Mouse (Mus musculus) megakaryocyte-erythroid progenitor cell, adult 5-6 weeks (primary cell): ENCODE measurements at regions not wholly inside any gene's neighbourhood (a gene's known extent, or its start where the extent isn't known, plus 50 kb on each side); places are given as distances from the start of the nearest gene placed in this dataset.

Experiments
- ATAC-seq: replicated peaks from 2 replicates; pipeline ENCODE4 v1.8.0; 2016; ENCODE audit warnings: mild to moderate bottlenecking, inconsistent platforms; ENCODE audit not compliant: severe bottlenecking, poor library complexity, low FRiP score, low TSS enrichment

DNA sequence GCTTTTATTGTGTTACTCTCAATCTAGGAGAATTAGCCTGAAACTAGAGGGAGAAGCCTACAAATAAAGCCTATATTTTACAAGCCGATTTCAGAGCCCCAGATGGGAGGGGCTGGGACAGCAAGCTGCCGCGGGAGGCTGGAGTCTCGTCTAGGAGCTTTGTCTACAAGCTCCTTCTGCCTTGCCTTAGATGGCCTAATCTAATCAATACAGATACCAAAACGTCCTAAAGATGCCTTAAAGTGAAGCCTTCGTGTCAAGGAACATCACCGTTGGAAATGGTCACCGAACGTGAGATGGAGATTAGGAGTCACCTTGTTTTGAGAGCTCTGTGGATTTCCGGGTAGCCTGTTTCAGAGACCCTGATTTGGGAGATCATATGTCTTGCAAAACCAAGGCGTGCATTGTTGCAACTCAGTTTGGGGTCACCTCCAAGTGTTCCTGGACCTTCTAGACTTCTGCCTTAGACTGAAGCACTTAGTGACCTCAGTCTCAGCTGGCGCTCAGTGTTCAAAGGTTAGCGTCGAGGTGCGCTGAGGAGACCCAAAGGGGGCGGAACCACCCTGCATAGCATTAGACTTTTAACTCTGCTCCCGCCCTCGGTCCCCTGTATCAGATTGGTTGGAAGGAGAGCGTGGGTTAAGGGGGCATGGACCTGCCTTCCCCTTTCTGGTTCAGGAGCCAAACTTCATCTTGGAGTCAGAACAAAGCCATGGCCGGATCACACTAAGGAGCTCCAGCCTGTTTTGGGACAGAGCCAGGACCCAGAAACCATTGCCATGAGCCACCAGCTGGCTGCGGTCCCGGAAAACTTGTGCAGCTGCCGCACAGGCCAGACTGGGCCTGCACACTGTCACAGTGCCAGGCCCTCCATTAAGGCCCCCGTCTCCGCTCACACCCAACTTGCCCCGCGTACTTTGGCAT, 174.9 kb upstream of the Jmjd1c start:
- peak; percentile 74 for ATAC-seq

DNA sequence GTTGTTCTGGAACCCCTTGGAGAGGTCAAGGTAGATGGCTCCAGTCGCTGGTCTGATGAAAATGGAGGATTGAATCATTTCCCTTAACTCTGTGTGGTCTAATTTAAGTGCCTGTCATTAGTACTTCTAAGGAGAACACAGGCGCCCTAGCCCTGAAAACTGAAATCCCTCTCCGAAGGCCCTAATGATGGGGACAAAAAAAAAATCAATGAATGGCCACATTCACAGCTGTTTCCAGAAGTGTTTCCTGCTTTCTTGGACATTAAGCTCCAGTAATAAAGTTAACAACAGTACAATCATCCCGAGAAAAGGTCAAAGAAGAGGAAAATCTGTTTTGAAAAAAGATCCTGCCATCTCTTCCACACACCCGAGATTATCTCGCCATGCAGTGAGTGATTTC, 174.1 kb upstream of the Jmjd1c start:
- no peak for ATAC-seq

DNA sequence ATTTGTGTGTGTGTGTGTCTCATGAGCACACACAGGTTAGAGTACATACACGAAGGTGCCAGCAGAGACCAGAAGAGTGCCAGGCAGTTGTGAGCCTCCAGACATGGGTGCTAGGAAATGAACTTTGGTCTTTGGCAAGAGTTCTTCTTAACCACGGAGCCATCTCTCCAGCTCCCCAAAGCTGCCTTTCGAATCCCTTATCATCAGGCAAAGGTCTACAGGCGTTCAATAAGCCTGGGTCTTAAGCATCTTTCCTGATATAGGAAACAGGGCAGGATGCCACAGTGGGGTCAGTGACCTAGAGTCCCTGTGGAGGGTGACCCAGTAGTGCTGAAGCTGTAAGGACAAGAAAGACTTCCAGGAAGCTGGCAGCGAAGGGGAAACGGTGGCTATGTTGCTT, 173.6 kb upstream of the Jmjd1c start:
- no peak for ATAC-seq

DNA sequence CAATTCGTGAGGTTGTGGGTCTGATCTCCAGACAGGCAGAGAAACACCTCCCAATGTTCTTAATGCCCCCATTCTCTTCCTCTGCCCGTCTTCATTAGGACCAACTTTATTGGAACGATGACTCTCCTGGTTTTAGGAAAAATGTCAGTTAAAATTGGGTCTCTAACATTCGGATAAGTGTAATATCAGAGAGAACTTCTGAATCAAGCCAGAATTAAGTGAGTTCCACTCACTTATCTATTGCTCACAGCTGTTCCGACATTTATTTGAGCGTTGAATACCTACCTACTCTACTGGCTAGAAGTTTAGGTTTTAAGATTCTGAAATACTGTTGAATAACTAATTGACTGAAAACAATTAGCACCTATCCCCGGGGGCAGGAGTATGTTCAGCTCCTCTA, 172.0 kb upstream of the Jmjd1c start:
- ATAC-seq: no peak

DNA sequence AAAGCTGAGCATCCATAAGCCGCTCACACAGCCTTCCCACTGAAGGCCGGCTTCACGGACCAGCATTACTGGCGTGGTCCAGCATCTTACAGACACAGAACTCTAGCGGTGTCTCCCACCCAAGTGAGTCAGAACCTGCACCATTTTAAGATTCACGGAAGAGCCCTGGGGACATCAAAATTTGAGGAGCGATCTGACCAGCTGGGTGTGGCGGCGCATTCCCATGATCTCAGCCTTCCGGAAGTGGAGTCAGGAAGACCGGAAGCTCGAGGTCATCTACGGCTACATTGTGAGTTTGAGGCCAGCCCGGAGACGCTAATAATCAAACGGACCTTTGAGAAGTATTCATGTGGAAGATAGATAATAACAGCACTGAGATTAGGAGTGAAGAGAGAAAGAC, 171.5 kb upstream of the Jmjd1c start:
- ATAC-seq: no peak

DNA sequence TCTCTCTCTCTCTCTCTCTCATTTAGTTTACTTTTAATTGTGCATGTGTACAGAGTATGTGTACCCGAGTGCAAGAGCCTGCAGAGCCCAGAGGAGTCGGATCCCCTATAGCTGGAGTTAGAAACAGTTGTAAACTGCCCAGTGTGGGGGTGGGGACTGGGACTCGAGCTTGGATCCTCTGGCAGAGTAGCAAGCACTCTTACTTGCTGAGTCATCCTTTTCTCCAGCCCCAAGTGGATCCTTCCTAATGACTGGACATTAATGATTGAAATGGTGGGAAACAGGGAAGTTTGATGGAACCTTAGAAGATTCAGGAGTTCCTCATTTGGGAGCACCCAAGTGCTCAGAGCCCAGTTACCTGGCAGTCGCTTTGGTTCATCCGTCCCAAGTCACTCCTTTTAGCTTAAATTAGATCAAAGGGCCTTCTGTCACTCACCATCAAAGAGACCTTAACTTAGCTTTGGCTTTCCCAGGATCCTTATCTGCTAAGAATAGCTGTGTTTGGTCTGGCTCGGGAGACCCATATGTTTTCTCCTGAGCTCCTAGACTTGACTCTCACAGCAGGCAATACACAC, 170.3 kb upstream of the Jmjd1c start:
- ATAC-seq: no peak

DNA sequence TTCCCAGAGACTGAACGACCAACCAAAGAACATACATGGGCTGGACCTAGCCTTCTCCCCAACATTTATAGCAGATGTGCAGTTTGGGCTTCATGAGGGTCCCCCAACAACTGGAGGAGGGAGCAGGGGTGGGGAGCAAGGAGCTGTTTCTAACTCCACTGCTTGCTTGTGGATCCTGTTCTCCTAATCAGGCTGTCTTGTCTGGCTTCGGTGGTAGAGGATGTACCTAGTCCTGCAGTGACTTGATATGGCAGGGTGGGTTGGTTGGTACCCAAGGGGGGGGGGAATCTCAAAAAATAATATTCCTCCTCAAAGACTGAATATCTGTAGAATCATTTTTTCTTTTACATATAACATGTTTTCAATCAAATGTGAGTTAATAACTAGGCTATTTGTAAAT, 168.3 kb upstream of the Jmjd1c start:
- ATAC-seq: no peak

DNA sequence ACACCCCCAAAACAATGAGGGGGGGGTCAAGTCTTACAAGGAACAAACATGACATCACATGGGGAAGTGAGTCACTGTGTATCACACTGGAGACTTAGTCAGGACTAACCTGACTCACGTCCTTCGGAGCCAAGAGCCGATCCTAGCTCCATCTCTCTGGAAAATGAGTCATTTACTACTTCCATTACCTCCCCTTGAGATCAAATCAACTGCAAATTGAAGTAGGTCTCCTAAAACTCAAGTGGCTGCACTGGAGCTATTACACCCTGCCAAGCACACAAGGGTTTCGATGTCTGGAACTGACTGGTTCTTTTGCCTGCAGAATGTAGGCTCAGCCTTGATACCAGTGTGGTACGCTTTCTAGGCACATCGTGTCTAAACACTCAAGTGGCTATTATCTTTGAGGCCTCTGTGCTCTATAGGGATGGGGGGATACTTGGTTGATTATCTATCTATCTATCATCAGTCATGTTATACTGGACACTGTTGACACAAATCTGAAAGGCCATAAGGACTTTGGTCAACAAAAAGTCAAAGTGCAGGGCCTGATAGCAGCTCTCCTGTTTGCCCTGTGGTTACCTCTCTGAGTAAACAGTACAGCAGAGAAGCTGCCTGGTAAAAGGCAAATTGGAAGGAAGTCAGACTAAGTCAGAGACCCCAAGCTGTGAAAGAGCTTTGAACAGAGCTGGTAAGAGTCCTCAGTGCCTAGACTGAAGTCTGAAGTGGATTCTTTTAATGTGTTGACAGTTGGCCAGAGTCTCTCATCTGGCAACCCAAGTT, 167.5 kb upstream of the Jmjd1c start:
- ATAC-seq: no peak

DNA sequence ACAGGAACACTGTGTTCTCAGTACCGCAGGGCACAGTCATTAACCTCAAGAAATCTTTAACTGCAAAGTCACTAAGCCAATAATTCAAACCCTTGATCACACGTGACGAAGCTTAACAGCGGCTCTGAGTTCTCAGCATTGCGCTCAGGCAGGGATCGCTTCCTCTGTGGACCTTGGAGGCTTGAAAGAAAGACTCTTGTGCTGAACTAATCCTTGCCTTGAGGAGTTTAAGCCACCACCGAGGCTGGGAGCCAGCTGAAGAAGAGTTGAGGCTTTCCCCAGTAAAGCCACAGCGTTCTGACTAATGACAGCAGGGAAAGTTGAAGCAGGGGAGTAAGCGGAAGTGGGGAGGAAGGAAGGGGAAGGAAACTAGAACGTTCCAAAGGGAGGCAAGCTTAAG, 165.4 kb upstream of the Jmjd1c start:
- peak; percentile 47 for ATAC-seq

DNA sequence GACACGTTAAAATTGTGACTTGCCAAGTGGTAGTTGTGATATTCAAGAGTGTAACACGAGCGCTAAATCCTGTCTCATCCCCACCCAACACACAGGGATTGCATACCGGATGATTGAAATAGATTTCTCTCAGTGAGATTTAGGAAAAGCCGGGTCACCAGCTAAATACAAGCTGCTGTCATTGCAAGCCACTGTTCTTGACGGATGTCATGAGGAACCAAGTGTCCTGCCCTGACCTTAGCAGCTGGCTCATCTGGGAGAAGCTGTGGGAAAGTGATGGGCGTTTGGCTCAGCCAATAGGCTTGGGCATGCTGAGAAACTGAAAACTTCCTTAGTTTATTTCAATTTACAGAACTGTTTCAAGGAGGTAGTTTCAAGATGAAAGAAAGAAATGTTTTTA, 164.4 kb upstream of the Jmjd1c start:
- ATAC-seq: no peak

DNA sequence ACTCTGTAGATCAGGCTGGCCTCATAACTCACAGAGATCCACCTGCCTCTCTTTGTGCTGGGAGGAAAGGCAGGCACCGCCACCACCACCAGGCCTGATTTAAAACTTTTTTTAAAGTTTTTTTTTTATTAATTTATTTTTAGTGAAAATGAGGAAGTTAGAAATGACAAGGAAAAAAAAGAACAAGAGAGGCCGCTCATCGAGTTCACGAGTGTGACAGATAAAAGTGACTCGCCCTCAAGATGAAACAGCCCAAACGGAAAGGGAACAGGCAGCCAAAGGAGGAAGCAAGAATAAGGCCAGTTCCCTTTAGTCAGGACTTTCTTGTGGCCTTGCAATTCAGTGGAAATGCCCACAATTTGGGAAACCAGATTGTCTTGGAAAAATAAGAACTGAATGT, 163.4 kb upstream of the Jmjd1c start:
- ATAC-seq: peak; percentile 30; the same call in 1 of the 2 replicates

DNA sequence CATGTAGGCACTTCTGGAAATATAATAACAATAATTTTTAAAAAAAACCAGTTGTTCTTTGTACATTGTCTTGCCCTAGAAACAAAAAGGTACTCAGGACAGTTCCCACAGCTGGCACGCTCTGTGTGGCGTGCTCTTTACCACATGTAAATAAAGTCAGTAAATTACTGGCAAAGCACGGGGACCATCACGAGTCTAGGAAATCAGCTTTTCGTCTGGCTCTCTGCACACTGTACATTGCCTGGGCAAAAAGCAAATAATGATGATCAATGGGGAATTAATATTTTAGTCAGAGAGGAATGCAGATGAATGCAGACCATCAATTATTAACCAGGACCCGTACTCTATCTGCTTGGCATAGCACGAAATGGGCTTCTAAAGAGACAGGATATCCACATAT, 162.2 kb upstream of the Jmjd1c start:
- no peak for ATAC-seq

DNA sequence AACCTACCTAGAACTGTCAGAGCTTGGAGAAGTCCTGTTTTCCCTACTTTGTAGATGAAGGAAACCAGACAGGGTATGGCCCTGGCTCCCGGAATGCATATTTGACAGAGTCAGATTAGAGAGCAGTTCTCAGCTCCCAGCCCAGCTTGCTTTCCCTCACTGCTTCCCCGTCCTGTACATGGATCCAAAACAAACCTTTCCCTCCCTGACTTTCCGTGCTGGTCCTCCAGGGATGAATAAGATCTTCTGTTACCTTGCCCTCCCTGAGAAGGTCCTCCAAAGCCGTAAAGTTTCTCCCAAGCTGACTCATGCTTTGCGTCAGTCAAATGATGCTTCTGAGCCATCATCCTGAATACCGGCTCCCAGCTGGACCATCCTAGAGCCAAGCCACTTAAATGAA, 160.2 kb upstream of the Jmjd1c start:
- no peak for ATAC-seq

DNA sequence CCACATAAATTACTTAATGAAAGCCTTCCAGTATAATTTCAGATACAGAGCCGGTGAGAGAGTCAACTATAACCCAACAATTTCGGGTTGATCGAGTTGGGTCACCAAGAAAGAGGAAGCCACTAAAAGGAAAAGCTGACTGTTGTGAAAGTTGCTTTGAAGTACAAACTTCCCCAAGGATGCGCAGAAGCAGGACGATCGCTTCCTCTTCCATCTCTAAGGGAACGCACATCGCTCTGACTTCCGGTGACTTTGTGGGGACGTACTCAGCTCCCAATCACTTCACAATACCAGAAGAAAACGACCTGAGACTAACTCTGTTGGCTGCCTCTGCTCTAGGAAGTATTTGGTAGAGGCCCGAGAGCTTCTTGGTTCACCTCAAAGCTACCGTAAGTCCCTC, 158.8 kb upstream of the Jmjd1c start:
- ATAC-seq: no peak

DNA sequence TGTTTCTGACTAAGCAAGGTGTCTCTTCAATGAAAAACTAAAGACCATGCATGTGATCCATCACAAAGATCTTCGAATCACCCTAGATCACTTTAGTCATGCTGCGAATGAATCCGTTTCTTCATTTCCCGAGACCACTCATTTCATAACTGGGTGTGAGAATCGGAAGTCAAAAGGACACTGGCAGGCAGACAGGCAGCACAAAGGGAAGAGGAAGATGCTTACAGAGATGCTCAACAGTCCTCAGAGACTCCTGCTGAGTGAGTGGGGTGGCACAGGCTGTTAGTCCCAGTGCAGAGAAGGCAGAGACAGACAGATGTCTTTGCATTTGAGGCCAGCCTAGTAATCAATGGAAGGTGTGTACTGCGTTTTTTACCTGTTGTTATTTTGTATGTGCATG, 155.6 kb upstream of the Jmjd1c start:
- no peak for ATAC-seq

DNA sequence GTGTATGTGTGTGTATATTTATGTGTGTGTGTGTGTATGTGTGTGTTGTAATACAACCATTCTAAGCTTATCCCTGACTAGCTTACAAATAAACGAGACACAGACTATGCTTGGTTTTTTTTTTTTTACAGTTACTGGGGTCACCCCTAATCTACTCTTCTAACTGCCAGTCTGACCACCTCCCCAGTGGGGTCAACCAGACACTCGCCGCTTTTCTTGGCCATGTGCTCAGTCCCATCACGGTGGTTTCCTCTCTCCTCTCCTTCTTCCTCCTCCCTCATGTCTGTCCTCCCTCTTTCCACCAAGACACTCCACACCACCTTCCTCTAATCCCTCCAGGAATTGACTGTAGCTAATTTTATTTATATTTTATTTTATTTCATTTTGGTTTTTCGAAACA, 155.0 kb upstream of the Jmjd1c start:
- no peak for ATAC-seq

DNA sequence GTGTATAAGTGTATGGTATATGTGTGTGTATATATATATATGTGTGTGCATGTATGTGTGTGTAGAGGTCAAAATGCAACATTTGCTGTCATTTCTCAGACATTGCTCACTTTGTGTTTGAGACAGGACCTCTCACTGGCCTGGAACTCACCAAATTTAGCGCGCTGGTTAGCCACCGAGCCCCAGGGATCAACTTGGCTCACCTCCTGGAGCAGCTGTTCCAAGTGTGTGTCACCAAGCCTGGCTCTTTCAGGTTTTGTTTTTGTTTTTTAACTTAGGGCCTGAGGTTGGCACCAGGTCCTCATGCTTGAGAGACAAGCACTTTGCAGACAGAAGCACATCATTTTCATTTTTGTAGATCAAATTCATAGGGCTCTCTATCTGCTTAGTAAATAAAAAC, 154.0 kb upstream of the Jmjd1c start:
- ATAC-seq: no peak

DNA sequence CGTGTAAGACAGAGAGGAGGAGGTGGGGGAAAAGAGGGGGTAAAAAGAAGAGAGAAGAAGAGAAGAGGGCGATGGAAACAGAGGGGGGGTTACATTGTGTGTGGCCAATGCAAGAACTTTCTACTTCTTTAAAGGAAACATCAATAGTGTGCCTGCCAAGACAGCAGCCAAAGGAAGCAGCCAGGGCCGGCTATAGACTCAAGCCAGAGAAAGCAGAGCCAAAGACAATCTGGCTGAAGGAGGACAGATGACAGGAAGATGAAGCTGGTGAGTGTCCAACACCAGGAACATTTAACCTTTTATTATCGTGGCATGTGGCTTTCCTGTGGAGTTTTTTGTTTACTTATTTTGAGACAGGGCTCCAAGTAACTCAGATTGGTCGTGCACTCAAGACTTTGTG, 152.1 kb upstream of the Jmjd1c start:
- no peak for ATAC-seq

DNA sequence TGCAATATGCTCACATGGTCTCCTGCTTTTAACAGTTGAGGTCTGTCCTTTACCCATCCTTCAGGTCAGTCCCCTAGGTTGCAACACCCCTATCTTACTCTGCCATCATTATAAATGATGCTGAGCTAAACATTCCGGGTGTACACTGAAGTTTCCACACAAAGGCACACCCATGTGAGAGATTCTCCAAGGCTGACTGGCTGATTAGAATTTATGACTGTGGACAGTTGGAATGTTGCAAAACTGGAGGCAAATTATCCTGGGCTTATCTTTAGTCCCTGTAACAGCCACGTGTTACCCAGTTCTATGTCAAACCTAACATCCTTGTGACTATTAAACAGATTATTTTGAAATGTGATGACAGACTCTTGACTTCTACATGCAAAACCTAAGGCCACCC, 149.8 kb upstream of the Jmjd1c start:
- ATAC-seq: no peak

DNA sequence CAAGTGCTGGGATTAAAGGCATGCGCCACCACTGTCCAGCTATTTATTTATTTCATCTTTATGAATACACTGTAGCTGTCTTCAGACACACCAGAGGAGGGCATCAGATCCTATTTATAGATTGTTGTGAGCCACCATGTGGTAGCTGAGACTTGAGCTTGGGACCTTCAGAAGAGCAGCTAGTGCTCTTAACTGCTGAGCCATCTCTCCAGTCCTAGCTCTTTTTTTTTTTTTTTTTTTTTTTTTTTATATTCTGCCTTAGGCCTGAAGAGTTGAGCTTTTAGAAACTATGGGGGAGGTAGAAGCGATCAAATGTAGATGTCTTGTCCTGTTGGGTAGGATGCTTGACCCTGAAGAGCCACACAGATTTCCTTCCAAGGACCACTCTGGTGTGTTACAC, 147.6 kb upstream of the Jmjd1c start:
- ATAC-seq: no peak

DNA sequence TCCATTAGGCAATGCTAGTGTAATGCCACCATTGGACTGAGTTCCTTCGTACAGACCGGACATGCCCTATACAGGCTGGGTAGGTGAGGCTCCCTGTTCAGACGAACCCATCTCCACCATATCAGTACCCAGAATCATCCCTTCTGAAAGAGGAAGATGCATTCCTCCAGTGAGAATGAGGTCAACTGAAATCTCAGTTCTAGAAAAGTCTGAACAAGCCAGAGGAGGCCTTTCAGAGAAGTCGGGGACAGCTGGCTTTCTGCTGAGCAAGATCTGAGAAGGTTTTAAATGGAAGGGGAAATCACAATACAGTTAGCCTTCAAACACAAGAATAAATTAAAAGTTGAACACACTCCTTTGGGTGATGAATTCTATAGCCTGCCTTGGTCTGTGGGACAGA, 145.5 kb upstream of the Jmjd1c start:
- ATAC-seq: no peak
